Mouse (Mus musculus): ENCODE measurements around the gene Dgat2l6. TPM values are rescaled to one million over a fixed set of nuclear protein-coding genes. Genes with fewer than 3 reads are reported as not detected.
A peak's percentile ranks its signal among the peaks of the same experiment; 100 is the strongest.

Gene Dgat2l6
- total RNA-seq (2021), result not detected
- long read RNA-seq, experiment 1, result 0 reads
- long read RNA-seq, experiment 2, result 0 reads

DNA sequence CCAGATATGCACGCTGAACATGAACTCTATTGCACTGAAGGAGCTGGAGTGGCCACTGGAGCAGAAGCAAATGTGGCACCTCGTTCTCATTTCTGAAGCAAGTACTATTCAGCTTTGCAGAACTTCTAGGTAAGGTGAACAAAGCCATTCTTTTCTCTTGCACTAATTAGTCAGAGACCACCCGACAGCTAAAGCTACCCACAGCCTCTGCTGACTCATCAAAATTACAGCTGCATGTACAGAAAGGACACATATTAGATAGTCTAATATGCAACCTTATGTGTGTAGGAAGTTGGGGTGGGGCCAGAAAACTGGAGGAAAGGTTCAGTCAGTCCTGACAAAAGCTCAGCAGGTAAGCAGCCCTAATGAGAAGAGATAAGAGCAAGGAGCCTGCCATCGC, at the start of gene Dgat2l6:
TSS of gene Dgat2l6 (plus strand) at position 368 of the 400 bp plus-strand sequence.
- no peak for DNase-seq

DNA sequence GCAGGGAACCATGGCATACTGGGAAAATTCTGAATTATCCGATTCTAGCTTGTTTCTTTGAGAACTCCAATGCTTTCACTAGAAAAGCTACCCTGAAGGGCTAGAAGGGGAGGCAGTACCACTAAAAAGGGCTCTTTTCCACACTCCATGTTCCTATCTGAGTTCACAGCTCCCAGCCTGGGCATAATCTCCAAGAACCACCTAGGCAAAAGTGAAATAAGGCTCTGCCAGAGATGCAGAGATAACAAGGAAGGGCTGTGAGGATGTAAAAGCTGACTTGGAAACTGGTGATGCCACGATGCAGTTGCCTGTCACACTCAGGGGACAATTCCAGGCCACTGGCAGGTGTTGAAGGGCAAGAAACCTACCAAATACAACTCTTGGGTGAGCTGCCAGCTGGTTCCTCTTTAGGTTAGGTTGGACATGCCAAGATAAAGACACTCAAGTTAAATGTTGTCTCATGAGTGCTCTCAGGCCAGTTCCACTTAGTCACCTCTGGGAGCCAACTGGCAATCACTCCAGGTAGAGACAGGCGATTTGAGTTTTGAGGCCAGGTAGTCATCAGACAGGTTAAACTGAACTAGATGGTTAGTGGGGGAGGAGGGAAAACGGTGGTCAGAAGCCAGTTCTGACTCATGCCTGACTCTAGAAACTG, 48.9 kb upstream of the Dgat2l6 start:
- no peak for DNase-seq

DNA sequence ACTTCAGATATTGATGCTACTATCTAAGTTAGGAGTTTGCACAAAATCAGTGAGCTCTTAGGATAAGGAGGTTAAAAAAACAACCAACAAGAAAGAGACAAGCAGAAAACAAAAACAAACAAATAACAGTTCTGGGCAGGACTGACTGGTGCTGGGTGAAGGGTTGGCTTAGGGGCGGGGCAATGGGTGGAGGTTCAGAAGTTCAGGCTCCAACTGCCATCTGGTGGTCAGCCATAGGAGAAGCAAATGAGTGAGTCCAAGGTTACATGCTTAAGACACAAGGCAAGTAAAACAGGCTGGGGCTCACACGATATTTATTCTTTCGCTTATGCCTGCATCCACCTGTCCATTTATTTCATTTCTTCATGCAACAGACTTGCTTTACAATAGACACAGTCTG, 44.3 kb upstream of the Dgat2l6 start:
- DNase-seq, result peak; percentile 74

DNA sequence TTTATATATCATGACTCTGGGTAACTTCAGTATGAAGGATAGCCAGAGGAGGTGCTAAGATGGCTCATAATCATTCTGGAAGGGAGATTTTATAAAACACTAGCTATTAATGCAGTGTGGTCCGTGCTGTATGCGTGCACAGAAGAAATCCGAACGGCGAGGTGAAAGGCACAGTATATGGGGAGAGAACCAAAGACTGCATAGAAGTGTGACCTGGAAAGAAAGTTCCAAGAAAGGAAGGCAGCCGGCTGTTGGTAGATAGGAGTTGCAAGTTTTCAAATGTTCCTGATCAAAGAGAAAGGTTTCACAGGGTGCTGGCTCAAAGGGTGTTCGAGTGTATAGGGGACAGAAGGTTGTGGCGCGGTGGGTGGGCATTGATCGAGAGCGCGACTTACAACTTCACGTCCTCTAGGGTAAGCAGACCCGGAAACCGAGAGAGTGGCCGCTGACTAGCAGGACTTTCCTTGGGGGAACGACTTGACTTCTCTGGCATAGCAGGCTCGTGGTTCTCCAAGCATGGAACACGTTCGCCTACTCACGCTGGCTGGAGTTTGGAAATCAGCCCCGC, 31.1 kb upstream of the Dgat2l6 start:
- no peak for DNase-seq

DNA sequence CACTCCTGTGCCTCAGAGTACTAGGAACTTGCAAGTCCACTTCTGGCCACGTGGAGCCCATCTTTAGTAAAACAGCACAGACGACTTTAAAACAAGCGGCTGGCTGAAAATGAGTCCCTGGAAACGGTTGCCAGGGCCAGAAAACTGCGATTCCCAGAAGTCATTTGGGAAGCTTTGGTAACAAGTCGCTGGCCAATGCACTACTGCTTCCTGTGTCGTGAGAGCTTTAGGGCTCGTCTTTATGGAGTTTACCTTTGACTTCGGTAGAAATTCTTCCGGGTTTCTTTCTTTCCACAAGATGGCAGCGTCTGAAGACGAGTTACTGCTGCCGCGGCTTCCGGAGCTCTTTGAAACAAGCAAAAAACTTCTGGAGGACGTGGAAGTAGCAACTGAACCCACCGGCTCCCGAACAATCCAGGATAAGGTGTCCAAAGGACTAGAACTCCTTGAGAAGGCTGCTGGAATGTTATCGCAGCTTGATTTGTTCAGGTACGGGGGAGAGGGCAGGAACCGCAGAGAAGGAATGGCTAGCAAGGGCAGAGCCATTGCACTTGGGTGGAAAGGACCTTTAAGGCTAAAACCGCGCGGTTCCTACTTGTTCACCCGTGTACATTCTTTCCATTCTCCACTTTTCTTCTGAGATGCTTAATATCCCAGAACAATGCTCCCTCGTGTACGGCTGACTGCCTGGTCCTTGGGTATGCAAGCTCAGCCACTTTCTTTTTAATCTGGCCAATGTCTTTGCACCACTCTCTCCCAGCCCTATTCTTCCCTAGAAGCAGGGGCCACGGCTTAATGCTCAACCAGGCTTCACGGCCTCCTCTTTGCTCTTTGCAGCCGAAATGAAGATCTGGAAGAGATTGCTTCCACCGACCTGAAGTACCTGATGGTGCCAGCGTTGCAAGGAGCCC, 30.3 kb upstream of the Dgat2l6 start, which contains the start of gene Igbp1:
TSS of gene Igbp1 (plus strand) at position 224 of the 911 bp plus-strand sequence.
- DNase-seq, result peak; percentile 83

DNA sequence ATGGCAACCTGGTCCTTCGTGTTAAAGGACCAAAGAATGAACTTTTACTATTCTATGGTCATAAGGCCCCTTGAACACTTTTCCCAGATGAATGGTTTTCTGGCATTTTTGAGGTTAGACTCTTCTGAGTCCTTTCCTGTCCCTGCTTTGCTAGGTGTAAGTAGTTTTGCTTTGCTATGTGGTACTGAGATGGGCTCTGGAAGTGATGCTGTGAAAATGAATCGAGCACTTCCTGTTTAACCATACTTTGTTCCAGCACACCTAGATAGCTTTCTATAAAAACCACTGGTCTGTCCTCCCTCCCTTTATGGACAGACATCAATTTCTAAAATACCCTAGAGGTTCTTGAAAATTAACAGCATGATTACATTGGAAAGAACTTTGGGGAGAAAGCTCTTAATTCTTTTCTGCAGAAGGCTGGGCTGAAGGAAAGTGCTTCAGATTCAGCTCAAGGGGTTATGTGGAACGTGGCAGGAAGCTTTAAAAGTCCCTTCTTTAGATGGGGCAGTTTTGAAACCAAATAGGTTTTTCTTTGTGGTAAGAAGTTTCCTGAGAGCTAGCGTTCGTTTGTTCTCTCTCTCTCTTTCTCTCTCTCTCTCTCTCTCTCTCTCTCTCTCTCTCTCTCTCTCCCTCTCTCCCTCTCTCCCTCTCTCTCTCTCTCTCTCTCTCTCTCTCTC, 20.3 kb upstream of the Dgat2l6 start:
- no peak for DNase-seq

DNA sequence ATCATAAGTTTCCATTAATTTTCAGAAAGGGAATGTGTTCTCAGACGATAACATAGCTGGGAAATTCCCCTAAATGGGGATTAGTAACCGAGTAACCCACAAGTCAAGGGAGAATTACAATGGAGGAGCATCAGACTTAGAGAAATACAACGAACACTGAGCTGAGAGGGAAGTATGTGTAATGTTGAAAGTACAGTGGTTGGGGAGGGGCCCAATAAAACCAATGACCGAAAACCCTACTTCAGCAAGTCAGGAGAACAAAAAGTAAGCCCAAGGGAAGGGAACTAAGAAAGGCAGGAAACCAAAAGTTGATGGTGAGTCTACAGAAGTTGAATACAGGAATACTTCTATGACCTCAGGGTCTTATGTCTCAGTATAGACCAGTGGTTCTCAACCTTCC, 16.5 kb upstream of the Dgat2l6 start:
- DNase-seq, result no peak

DNA sequence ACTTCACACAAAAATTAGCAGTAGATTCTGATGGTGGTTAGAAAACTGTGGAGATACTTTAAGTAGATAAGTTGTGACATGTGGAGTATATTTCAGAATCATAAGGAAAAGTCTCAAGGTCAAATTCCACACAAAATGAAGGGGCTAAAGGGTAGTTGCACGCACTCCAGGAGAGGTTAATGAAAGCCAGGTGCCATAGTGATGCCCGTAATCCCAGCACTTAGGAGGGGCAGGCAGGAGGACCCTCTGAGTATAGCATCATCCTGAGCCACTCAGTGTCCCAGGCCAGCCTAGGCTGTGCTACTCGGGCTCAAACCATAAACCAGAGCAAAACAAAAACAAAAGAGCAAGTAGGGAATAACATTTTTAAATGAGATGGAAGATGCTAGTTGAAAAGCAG, 14.7 kb upstream of the Dgat2l6 start:
- no peak for DNase-seq

DNA sequence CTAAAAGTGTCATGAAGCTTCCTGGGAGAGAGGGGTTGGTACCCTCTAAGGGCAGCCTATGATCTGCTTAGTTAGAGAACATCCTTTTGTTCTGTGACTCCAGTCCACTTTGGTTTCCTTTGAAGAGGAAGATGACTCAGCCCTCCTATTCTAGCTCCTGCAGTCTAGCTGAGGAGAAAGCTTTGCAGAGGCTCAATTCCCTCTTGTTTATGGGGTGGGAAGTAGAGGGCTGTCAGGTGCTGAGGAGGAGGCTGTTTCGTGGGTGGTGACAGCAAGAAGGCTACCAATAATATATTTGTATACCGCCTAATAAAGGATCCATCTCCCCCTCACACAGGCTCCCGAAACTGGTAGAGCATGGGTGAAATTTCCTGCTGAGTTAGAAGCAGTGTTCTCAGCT, 8.0 kb upstream of the Dgat2l6 start:
- no peak for DNase-seq

DNA sequence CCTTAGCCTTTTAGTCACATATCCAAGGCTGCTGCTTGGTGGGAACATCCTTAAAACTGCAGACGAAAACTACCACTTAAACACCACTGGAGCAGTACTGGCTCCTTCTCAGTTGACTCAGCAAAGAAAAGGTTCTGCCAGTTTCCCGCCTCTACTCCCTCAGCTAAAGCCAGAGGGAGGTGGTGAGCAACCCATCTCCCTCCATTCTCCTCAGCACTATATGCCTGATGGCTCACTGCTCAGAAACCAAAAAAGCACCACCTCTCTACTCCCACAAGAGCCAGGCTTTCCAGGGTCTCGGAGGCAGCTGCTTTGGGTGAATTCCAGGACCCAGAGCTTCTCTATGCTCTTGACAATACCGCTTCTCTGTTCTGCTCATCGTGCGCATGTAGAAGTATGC, 7.0 kb upstream of the Dgat2l6 start:
- DNase-seq, result no peak

DNA sequence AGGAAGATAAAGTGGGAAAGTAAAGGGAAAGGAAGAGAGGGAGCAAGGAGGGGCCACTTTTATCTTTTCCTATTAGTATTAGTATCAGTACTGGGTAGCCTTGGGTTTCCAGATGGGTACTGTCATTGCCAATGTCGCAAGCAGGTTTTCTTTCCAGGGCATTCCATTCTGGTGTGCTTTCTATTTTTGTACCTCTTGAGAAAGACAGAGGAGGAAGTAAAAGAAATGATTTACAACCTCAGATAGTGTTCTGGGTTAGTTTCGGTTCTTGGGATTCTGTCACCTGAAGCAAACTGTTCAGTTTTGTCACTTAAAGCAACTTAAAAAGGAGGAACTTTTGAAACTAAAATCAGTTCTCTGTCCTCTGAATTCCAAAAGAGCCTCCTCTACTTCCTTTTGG, 6.1 kb upstream of the Dgat2l6 start:
- DNase-seq, result peak; percentile 7

DNA sequence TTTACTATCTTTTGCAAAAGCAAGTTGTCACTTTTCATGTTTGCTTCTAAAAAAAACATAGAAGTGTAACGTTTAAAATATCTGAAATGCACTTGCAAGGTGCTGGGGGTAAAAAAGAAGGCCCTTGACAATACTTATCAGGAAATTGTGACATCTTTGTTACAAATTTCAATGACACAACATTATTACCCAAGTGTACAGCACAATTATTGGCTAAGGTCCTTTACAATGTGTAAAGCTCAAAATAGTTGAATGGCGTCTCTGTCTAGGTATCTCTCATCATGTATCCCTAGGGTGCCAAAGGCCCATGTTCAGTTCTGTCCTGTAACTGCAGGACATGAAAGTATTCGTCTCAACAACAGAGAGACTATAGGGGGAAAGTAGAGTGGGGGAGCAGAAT, 31.4 kb downstream of the Dgat2l6 start:
- no peak for DNase-seq

DNA sequence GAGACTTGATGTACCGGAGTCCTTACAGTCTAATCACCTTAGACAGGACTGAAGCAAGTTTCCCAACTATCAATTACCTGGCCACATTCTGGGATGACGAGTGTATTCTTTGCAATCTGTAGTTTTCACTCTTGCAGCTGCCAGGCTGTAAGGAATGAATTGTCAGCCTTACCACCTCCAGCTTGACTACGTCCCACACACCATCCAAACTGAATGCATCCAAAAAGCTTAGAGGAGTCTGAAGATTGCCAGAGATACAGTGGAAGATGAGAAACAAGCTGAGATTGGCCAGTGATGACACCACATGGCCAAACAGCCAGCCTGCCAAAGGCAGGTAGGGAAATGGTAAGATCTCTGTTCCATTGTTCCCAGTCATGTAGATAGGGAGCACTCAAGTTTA, 41.1 kb downstream of the Dgat2l6 start:
- no peak for DNase-seq

DNA sequence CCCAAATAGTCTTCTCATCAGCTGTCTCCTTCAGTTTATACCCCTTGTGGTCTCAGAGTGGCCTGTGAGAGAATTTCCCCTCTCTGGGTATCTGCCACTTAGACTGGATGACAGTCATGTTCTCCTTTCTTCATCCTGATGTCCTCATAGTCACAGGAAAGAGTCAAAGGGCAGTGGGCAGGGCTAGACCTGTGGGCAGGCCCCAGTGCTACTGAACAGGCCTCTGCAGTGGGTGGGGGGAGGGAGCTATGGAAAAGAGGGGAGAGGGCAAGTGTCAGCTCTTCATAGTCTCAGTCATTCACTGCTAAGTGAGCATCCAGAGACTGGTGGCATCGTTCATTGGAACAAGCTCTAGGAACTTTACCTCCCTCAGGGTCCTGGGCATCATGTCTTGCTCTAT, 47.3 kb downstream of the Dgat2l6 start, which contains the start of gene Awat1:
TSS of gene Awat1 (plus strand) at position 301 of the 400 bp plus-strand sequence.
- DNase-seq, result no peak

DNA sequence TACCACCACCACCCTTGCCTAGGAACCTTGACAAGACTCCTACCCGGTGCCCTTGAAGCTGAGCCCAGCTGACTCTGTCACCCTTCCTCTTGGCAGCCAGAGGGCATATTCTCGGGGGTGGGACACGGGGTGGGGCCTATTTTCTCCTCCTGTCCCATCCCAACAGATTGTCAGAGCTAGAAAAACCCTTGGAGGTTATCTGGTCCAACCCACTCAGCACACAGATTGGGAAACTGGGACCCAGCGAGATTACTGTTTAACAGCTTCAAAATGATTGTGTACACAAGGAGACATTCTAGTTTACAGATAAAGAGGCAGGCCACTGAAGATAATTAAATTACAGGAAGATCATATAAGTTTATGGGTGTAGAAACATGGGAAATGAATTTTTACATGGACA, 70.2 kb downstream of the Dgat2l6 start, which contains the start of gene P2ry4:
TSS of gene P2ry4 (minus strand) at position 79 of the 400 bp plus-strand sequence.
- DNase-seq, result no peak

Other genes starting within 250 kb of the Dgat2l6 start
- not detected for gene Otud6a, start 95.8 kb upstream of the Dgat2l6 start, total RNA-seq (2021)
- gene Awat2, start 82.1 kb upstream of the Dgat2l6 start, total RNA-seq (2021), result 1 to 10 TPM in 1 of 2 experiments, under 1 TPM in 1; 0.33 to 1.2 TPM
- 10 to 100 TPM; 67.9 to 75.1 TPM for gene Igbp1, start 30.5 kb upstream of the Dgat2l6 start, total RNA-seq (2021)
- gene Awat1, start 47.4 kb downstream of the Dgat2l6 start, total RNA-seq (2021), result not detected
- 1 to 10 TPM in 1 of 2 experiments, under 1 TPM in 1; 0.45 to 1.3 TPM for gene P2ry4, start 70.0 kb downstream of the Dgat2l6 start, total RNA-seq (2021)
- gene Arr3, start 80.7 kb downstream of the Dgat2l6 start, total RNA-seq (2021), result not detected
- gene Kif4, start 100.9 kb downstream of the Dgat2l6 start, total RNA-seq (2021), result 1 to 10 TPM; 7.0 to 8.0 TPM
- gene Pdzd11, start 101.7 kb downstream of the Dgat2l6 start, total RNA-seq (2021), result 10 to 100 TPM; 41.0 to 41.9 TPM
- gene Gdpd2, start 205.0 kb downstream of the Dgat2l6 start, total RNA-seq (2021), result 1 to 10 TPM in 1 of 2 experiments, under 1 TPM in 1; 0.69 to 1.2 TPM
- gene Dlg3, start 242.9 kb downstream of the Dgat2l6 start, total RNA-seq (2021), result 10 to 100 TPM; 20.2 to 29.0 TPM

Data from adrenal gland, postnatal 10 days (tissue).